Mouse (Mus musculus) midbrain, embryonic 11.5 days (tissue): Measurements from ENCODE around the gene Adgrb3. TPM values are rescaled to one million over a fixed set of nuclear protein-coding genes. Genes with fewer than 3 reads are reported as not detected.

Experiments used
- ATAC-seq: fragments of 200-750 bp; cut with Nextera tagmentation; 2 replicates; pipeline ENCODE4 v1.8.0; 2017; ENCODE audit warnings: moderate TSS enrichment, moderate library complexity; ENCODE audit not compliant: low FRiP score
- DNase-seq: peaks from one replicate; pipeline ENCODE4 v3.0.0; 2015; ENCODE audit warnings: low spot score; ENCODE audit errors: missing footprints
- H3K27ac ChIP-seq: fragments of 300-500 bp; sonication (generic); 2 replicates; pipeline ENCODE4 v1.5.1; 2014; ENCODE audit warnings: low read depth, low read length
- H3K27me3 ChIP-seq: fragments of 300-500 bp; sonication (generic); 2 replicates; pipeline ENCODE4 v1.6.1; 2014; ENCODE audit warnings: mild to moderate bottlenecking, low read length, moderate library complexity, mixed read lengths; ENCODE audit not compliant: control insufficient read depth, insufficient read depth
- H3K36me3 ChIP-seq: fragments of 300-500 bp; sonication (generic); 2 replicates; pipeline ENCODE4 v1.6.1; 2014; ENCODE audit warnings: mild to moderate bottlenecking, low read length, moderate library complexity, mixed read lengths; ENCODE audit not compliant: control insufficient read depth, insufficient read depth
- H3K4me1 ChIP-seq: fragments of 300-500 bp; sonication (generic); 2 replicates; pipeline ENCODE4 v1.6.1; 2014; ENCODE audit warnings: low read length; ENCODE audit not compliant: control insufficient read depth, insufficient read depth
- H3K4me2 ChIP-seq: fragments of 300-500 bp; sonication (generic); 2 replicates; pipeline ENCODE4 v1.6.1; 2014; ENCODE audit warnings: mild to moderate bottlenecking, moderate library complexity
- H3K4me3 ChIP-seq: fragments of 300-500 bp; sonication (generic); 2 replicates; pipeline ENCODE4 v1.5.1; 2014; ENCODE audit warnings: low read depth, low read length
- H3K9ac ChIP-seq: fragments of 300-500 bp; sonication (generic); 2 replicates; pipeline ENCODE4 v1.6.1; 2014; ENCODE audit warnings: low read length
- H3K9me3 ChIP-seq: fragments of 300-500 bp; sonication (generic); 2 replicates; pipeline ENCODE4 v1.6.1; 2016; ENCODE audit warnings: low read length; ENCODE audit not compliant: control insufficient read depth
- WGBS: fragments of 180-500 bp; shearing (Covaris S2); extraction: QIAGEN DNeasy Blood & Tissue Kit; methylation state at CpG from one replicate; pipeline ENCODE4 v1.1.7; 2014; 5-methylcytosine and 5-hydroxymethylcytosine counted together
- polyA plus RNA-seq: library from polyadenylated mRNA; unstranded; fragments of >200 nt; fragmentation: Nextera tagmentation; extraction: Ambion mirVana; gene quantifications from 2 replicates; pipeline ENCODE4 v1.2.1, GENCODE M21; 2014

Adgrb3 gene
- polyA plus RNA-seq, 1 experiment from 2014 or later = 11.5 TPM

DNA sequence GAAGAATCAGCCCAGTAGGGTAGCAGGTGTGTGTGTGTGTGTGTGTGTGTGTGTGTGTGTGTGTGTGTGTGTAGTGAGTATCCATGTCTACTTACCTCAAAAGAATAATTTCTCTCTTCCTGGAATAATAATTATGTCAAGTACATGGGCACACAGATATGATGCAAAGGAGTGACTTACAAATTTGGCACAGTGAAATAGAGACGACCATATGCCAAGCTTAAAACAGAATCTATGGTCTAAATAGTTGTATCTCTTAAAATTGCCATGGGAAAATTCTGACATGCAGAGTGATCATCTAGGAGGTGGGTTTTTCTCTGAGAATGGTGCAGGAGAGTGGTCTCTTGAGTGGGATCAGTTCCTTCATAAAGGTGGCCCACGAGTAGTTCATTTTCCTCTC lies 504.1 kb downstream of the Adgrb3 start:
- no peaks in the 10 kb centered on the region for H3K36me3 ChIP-seq
- no peak overlapping the region for H3K4me3 ChIP-seq
- H3K9ac ChIP-seq = no peak overlapping the region
- WGBS = 77% methylated on average over 2 of the region's 2 CpGs
- no peaks in the 10 kb centered on the region for H3K4me1 ChIP-seq
- H3K4me2 ChIP-seq = no peak overlapping the region
- no peaks in the 10 kb centered on the region for H3K9me3 ChIP-seq
- no peak for ATAC-seq
- no peaks in the 10 kb centered on the region for H3K27me3 ChIP-seq
- no peak for DNase-seq
- no peak overlapping the region for H3K27ac ChIP-seq

DNA sequence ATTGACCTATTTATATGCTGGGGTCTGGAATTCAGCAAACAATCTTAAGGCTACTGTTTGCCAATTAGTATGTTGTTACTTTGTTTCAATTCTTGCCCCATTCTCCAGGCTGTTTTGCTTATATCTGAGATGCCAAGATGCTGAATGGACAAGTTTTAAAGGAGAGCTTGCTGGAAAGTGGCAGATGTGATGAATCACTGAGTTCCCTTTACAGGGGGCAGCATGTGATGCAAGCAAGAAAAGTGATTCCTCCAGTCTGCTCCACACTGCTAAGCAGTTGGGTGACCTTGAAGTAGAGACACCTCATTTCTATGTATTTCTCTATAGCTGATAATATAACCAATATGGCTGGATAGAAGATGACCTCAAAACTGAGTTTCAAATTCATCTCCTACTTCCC lies 512.4 kb downstream of the Adgrb3 start:
- no peak overlapping the region for H3K9ac ChIP-seq
- ATAC-seq (no peak), DNase-seq (no peak)
- H3K27me3 ChIP-seq = no peaks in the 10 kb centered on the region
- H3K4me2 ChIP-seq = no peak overlapping the region
- no peaks in the 10 kb centered on the region for H3K4me1 ChIP-seq
- no peaks in the 10 kb centered on the region for H3K9me3 ChIP-seq
- no peak overlapping the region for H3K27ac ChIP-seq
- H3K4me3 ChIP-seq = no peak overlapping the region
- H3K36me3 ChIP-seq = no peaks in the 10 kb centered on the region

DNA sequence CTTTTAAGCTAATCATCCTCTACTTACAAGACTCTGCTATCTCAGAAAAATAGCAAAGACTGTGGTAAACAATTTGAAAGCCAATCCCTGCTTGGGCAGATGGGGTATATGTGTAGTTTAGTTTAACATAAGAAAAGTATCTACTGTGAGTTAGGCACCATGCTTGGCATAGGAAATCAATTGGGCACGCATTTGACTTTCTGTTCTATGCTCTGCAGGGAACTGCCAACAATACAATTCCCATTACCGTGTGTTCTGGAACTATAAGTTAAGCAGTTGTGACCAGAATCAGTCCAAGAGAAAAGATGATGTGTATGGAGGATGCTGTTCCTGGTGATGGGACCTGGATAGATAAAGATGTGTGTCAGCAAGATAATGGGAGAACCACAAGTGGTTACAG lies 517.2 kb downstream of the Adgrb3 start:
- DNase-seq (no peak), ATAC-seq (peak; percentile 68)
- Histone ChIP-seq H3K4me3 (no peak overlapping the region), H3K36me3 (no peaks in the 10 kb centered on the region), H3K4me1 (no peaks in the 10 kb centered on the region), H3K9ac (no peak overlapping the region), H3K27me3 (no peaks in the 10 kb centered on the region), H3K9me3 (no peaks in the 10 kb centered on the region), H3K27ac (no peak overlapping the region), H3K4me2 (no peak overlapping the region)
- 56% methylated on average over 2 of the region's 2 CpGs for WGBS

DNA sequence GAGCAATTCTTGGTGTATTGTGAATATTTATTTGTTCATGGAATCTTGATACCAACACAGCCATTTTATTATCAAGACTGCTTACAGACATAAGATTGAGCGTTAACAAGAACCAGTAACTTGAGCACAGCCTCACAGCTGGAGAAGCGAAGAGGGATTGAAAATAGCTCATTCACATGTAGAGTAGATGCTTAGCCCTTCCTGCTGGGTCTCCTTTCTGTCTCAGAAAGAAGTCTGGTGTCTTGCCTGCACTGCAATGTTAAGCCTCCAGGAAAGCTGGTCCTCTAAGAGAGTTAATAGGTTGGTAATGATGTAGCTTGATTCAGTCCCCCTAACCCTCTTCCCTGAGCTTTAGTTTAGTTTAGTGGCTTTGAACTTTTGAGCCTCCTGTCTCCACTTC lies 519.4 kb downstream of the Adgrb3 start:
- WGBS = 14% methylated on average over 2 of the region's 2 CpGs
- no peak overlapping the region for H3K4me3 ChIP-seq
- DNase-seq = no peak
- no peaks in the 10 kb centered on the region for H3K36me3 ChIP-seq
- ATAC-seq = no peak
- no peak overlapping the region for H3K27ac ChIP-seq
- H3K9me3 ChIP-seq = no peaks in the 10 kb centered on the region
- no peak overlapping the region for H3K4me2 ChIP-seq
- no peaks in the 10 kb centered on the region for H3K4me1 ChIP-seq
- H3K9ac ChIP-seq = no peak overlapping the region
- H3K27me3 ChIP-seq = no peaks in the 10 kb centered on the region

DNA sequence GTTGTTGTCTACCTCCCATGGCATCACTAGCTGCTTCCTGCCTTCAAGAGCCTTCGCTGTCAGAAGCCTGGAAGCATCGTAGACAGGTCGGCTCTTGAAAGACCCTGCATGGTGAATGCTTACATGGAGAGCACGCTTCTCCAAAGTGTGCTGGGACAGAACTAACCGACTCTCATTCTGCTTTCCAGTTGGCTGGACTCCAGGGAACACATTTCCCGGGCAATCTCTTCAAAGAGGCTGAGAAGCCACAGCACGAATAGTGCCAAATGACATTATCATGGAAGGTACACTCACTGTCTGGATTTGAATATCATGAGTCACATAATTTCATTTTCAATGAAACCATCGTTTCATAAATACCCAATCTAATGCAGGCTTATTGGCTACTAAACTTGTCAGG lies 548.0 kb downstream of the Adgrb3 start:
- no peaks in the 10 kb centered on the region for H3K36me3 ChIP-seq

DNA sequence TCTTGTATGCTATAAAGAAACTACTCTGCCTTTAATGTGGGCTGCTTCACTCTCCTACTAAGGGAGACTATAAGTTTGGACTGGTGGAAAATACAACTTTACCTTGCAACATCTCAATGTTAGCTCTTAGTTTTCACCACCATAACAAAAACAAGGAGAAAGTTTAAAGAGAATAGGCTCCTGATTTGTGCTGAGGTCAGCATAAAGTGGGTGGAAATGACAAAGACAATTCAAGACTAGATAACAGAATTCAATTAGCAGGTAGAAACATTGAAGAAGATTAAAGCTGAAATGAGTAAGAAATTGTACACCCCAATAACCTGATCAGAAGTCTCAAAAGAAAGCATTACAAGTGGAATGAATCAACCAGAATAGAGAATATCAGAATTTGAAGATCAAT lies 578.9 kb downstream of the Adgrb3 start:
- no peaks in the 10 kb centered on the region for H3K4me1 ChIP-seq
- no peak overlapping the region for H3K4me2 ChIP-seq
- H3K9ac ChIP-seq = no peak overlapping the region
- no peak overlapping the region for H3K4me3 ChIP-seq
- ATAC-seq (no peak), DNase-seq (no peak)
- no peaks in the 10 kb centered on the region for H3K36me3 ChIP-seq
- H3K27ac ChIP-seq = no peak overlapping the region
- no peaks in the 10 kb centered on the region for H3K9me3 ChIP-seq
- H3K27me3 ChIP-seq = no peaks in the 10 kb centered on the region

More for the DNA sequence above, 548.0 kb downstream of the Adgrb3 start:
- no peak for ATAC-seq
- Histone ChIP-seq H3K9me3 (no peaks in the 10 kb centered on the region), H3K4me3 (no peak overlapping the region), H3K27me3 (no peaks in the 10 kb centered on the region), H3K4me2 (no peak overlapping the region), H3K27ac (no peak overlapping the region), H3K9ac (no peak overlapping the region), H3K4me1 (no peaks in the 10 kb centered on the region)
- 90% methylated on average over 8 of the region's 8 CpGs for WGBS
- no peak for DNase-seq

DNA sequence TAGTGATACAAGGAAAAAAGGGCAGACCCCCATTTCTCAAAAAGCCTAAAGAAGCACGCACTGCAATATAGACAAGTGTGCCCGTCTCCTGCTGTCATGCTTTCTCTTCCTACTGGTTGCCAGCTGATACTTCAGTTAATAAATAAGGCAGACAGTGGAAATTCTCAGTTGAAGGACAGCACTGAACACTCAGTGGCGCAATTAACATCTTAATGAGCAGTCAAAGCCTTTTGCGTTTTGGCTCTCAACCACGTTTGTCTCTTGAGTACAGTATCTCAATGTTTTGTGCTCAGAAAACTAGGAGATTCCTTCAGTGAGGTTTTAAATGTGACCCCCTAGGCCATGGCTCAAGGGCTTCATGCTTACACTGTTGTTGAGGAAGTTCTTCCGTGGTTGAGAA lies 587.1 kb downstream of the Adgrb3 start:
- no peaks in the 10 kb centered on the region for H3K4me1 ChIP-seq
- WGBS = 73% methylated on average over 6 of the region's 6 CpGs
- no peak for ATAC-seq

DNA sequence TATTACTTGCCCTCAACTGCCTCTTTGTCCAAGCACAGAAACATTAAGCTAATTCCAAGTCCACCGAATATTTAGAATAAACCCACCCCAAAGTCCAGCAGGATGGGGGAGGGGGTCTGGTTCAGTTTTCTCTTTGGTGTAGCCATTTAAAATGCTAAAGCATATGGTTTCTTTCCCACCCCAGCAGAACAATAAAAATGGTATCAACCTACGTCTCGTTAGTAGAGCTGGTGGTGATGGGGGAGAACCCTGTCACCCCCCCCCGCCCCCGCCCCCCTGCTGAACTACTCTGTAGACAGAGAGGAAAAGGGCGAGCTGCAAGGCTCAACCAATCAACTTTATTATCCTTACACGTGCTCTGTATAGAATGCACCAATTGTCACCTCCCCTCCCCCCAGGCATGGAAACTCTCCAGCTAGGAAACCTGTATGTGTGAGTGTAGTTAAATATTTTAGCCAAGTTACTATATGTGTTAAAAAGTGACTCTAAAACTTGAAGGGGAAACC lies 600.2 kb downstream of the Adgrb3 start:
- H3K4me2 ChIP-seq = peak overlapping the region; percentile 49
- peak overlapping the region; percentile 34 for H3K4me3 ChIP-seq
- no peaks in the 10 kb centered on the region for H3K36me3 ChIP-seq
- DNase-seq = no peak
- H3K4me1 ChIP-seq = peaks cover 3% of the 10 kb centered on the region; the same call in 1 of the 2 replicates
- H3K9me3 ChIP-seq = no peaks in the 10 kb centered on the region
- 26% methylated on average over 7 of the region's 7 CpGs for WGBS
- ATAC-seq = peak; percentile 77
- peak overlapping the region; percentile 67 for H3K27ac ChIP-seq
- no peak overlapping the region; the same call in 1 of the 2 replicates for H3K9ac ChIP-seq
- H3K27me3 ChIP-seq = no peaks in the 10 kb centered on the region

More for the DNA sequence above, 587.1 kb downstream of the Adgrb3 start:
- Histone ChIP-seq H3K9me3 (no peaks in the 10 kb centered on the region), H3K27me3 (no peaks in the 10 kb centered on the region), H3K27ac (no peak overlapping the region), H3K9ac (no peak overlapping the region), H3K4me3 (no peak overlapping the region), H3K4me2 (no peak overlapping the region), H3K36me3 (no peaks in the 10 kb centered on the region)
- DNase-seq = no peak

DNA sequence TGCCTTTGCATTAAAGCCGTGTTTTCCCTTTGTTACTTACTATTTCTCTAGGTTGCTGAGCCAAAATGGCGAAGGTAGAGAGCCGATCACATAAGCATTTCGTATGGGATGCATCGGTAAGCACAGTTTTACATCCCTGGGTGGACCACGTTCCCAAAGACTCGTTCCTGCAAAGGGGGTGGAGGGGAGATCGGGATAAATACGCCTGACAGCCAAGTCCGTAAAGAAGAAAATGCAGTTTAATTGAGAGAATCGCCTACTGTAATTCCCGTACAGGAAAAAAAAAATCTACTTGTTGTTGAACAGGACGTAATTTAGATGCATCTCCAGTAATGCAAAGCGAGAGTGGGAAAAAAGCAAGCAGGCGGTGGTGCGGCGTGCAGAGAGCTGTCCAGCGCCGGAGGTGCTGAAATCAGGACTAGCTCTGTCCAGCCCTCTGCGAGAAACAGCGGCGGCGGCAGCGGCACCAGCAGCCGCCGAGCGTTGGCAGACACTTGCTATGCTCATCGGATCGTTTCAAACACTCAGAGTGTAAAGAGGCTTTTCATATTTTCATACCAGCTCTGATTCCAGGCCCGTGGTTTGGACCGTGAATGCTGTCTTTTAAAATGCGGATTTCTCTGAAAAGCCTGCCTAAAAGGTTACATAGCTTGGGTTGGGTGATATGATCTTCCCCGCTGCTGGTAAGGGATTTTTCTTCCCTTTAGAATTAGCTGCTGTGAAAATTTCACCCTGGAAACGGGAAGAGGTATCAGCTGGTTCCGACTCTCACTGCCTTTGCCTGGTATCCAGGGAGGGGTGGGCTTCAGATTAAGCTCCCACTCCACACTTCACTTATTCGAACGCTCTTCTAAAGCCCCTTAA lies 600.9 kb downstream of the Adgrb3 start:
- 3% methylated on average over 37 of the region's 37 CpGs for WGBS
- peak overlapping the region; percentile 34 for H3K4me3 ChIP-seq
- H3K9me3 ChIP-seq = no peaks in the 10 kb centered on the region
- DNase-seq (peak; percentile 98), ATAC-seq (peak; percentile 92)
- H3K9ac ChIP-seq = peak overlapping the region; percentile 49
- no peaks in the 10 kb centered on the region for H3K36me3 ChIP-seq
- H3K4me1 ChIP-seq = peaks cover 3% of the 10 kb centered on the region; the same call in 1 of the 2 replicates
- H3K4me2 ChIP-seq = peak overlapping the region; percentile 49
- H3K27me3 ChIP-seq = no peaks in the 10 kb centered on the region
- peak overlapping the region; percentile 67 for H3K27ac ChIP-seq
